Mouse (Mus musculus) heart, adult 8-10 months (tissue): ENCODE data around the gene Erv3. TPM values are rescaled to one million over a fixed set of nuclear protein-coding genes. Genes with fewer than 3 reads are reported as not detected.
"Not testable (repeated sequence)": the region's sequence is repeated elsewhere in the genome, so short reads cannot be mapped to it uniquely, and the experiment has no call there.

Experiments
- DNase-seq: peaks from one replicate; pipeline ENCODE4 v3.0.0; 2022; ENCODE audit warnings: low spot score
- total RNA-seq, 4 experiments: library from RNA; stranded (reverse); gene quantifications; 2 replicates each; pipeline ENCODE4 v1.2.4; 2022

The Erv3 gene
- total RNA-seq, 4 experiments from 2014 or later, result not detected

- no peak for DNase-seq
Measured at GRCm38 (mm10) chr2:131863472-131863871, 3.9 kb upstream of the Erv3 start.

DNA sequence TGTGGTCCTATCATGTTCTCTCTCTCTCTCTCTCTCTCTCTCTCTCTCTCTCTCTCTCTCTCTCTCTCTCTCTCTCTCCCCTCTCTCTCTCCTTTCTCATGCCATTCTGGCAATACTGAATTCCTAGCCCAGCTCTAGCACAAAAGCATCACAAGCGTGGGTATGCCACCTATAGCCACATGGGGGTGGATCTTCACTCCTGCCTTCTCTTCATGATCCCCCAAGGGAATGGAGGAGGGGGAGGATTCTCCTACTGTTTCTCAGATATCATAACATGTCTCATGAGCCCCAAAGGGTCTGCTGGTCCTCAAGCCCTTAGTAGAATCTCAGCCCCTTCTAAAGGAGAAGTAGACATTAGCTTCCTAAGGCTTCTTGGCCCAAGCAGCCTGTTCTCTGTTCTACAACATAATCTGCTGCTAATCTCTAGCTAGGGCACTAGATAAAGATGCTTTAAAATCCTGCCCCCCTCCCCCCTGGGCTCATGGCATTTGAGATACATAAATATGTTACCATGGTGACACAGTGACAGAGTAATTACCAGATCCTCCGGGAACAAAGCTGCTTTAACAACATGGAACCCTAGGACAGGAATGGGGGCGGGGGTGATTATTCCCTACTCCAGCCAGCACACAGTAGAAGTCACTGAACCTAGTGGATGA lies 3.2 kb upstream of the Erv3 start:
- no peak for DNase-seq

GRCm38 (mm10) chr2:131857838-131858237 lies 1.7 kb downstream of the Erv3 start:
- DNase-seq, result no peak

DNA sequence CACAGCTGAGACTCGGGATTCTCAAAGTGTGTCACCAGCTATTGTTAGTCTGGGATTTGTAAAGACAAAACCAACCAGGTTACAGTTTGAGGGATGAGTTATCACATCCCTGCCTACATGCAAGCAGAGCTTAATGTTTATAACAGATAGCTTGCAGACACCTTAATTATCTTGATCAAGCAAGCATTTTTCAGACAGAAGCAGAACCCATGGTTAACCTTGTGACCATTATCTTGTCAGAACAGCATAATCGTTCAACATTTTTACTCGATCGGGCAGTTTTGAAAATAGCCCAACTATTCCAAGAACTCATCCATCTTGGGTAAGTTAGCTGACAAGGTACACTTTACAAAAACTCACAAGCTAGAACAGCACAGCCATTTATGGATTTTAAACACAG lies 5.8 kb downstream of the Erv3 start:
- no peak for DNase-seq

- no peak for DNase-seq
Measured at GRCm38 (mm10) chr2:131851333-131852092, 8.0 kb downstream of the Erv3 start.

GRCm38 (mm10) chr2:131850047-131850446 lies 9.5 kb downstream of the Erv3 start:
- DNase-seq, result no peak

- DNase-seq, result no peak
Measured at GRCm38 (mm10) chr2:131847501-131848359, 11.8 kb downstream of the Erv3 start.

GRCm38 (mm10) chr2:131846811-131847210 lies 12.7 kb downstream of the Erv3 start:
- DNase-seq, result no peak

DNA sequence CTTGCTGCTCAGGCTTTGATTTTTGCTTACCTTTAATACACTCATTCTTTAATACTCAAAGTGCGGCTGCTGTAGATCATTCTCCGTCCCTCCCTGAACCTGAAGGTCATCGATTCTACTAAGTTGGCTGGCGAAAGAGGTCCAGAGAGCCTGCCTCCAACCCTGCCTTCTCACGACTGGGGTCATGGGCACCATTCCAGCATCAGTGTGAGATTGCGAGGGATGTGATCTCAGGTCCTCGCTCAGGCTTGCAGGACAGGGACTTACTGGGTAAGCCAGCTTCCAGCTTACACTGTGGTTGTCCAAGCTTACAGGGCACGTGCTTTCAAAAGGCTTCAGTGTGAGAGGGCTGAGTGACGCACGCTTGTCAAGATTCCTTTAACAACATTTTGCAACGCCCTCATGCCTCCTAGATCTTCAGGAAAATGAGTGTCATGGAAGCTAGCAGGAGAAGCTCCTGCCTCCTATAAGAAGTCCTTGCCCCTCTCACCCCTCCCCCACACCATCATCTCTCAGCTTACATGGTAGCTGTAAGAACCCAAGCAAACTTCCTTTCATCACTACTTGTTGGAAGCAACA lies 13.3 kb downstream of the Erv3 start:
- DNase-seq, result peak; percentile 15

DNA sequence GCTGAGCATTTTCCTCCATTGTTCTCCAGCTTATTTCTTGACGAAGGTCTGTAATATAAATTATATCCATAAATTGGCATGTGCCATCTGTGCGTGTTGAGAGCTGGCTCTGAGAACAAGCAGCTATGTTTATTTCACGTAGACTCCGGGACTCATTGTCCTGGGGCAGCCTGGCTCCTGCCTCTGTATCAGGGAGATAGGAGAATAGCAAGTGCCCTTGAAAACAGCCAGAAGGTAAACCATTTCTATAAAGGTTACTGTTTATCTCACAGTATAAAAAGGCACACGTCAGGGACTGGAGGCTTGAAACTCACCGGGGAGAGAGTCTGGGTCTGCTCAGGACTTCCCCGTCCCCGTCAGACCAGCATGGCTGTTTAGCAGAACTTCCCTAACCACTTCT lies 13.9 kb downstream of the Erv3 start:
- DNase-seq, result no peak

- no peak for DNase-seq
Measured at GRCm38 (mm10) chr2:131842568-131842967, 17.0 kb downstream of the Erv3 start.

GRCm38 (mm10) chr2:131841321-131841693 lies 18.2 kb downstream of the Erv3 start:
- DNase-seq, result no peak

DNA sequence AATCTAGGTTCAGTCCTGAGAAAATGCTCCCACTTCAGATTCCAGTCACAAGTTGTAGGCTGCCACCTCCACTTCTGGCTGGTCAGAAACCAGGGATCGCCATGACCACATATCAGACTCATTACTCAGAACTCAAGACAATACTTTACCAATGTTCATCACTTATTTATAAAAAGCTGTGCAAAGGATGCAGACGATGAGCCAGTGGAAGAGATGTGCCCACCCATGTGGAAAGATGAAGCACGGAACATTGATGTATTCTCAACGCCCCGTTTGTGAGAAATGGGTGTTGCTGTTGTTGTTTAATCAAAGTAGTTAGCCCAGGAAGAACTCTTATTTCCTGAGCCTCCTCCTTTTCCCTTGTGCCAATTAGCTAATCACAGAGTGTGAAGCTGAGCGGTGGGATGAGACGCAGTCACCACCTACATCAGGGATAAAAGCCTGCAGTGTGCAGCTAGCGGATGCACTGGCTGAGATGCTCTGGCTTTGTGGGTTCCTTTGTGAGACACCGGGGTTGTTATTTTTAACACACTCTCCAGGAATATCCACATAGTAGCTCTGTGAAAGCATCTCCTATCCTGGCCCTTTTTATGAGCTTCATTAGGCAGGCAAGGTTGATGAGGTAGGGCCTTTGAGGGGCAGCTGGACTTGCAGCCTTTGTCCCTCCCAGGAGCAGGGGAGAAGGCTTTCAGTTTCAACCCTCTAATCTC lies 18.8 kb downstream of the Erv3 start:
- DNase-seq, result no peak

GRCm38 (mm10) chr2:131834296-131834695 lies 25.3 kb downstream of the Erv3 start:
- DNase-seq, result no peak

- DNase-seq, result no peak
Measured at GRCm38 (mm10) chr2:131831861-131832260, 27.7 kb downstream of the Erv3 start.

GRCm38 (mm10) chr2:131830945-131831344 lies 28.6 kb downstream of the Erv3 start:
- not testable (repeated sequence) for DNase-seq

DNA sequence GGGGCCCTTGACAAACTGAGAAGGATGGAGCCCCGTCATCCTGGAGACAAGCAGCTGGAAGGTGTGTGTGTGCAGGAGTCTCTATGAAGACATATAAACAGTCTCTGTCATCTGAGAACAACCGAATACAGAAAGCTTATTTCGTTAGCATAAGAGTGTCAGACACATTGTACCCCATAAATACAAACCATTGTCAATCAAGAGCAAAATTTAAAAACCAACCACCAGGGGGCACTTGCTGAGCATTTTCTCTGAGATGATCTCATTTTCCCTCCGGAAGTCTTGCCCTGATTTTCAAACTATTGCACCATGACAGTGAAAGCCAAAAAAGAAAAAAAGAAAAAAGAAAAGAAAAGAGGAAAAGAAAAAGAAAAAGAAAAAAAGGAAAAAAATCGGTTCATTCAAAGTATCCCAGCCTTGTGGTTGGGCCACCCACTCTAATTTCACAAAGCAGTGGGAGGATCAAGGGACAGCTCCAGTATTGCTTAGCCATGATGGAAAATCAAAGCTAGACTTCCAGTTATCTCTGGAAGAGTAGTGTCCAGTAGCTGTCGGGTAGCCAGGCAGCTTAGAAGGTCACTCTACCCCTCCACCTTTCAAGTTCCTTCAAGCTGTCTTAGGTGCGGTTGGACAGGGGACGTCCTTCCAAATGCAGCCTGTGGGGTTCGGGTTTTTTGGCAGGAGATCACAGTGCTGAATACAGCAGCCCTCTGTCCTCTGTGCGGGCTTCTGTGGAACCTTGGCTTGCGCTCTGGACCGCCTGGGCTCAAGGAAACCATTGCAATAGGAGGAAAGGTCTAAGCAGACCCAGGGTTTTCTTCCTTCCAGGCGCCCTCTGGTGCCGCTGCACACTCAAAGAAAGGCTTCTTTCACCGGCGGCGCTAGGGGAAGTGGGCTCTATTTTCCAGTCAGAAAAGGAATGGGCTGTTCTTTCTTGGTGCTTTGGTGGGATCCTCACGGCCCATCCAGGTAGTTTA lies 31.3 kb downstream of the Erv3 start:
- DNase-seq, result peak; percentile 79

GRCm38 (mm10) chr2:131827026-131827687 lies 32.4 kb downstream of the Erv3 start:
- no peak for DNase-seq

DNA sequence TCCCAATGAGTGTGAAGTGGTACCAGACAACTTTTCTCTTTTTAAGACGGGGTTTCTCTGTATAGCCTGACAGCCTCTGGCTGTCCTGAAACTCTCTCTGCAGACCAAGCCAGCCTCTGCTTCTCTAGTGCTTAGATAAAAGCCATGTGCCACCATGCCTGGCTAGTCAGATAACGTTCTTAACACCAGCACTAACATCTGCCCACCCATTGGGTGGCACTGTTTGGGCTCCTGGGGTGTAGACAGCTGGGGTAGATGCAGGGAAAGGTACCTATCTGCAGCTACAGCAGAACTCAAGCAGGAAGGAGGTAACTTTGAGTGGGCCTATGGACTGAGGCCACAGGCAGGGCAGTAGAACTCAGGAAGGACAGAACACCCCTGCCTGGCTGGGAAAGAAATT lies 34.0 kb downstream of the Erv3 start:
- no peak for DNase-seq

GRCm38 (mm10) chr2:131823931-131824330 lies 35.6 kb downstream of the Erv3 start:
- no peak for DNase-seq
